Mouse (Mus musculus): Measurements from ENCODE around the gene Olfr593. TPM values are rescaled to one million over a fixed set of nuclear protein-coding genes. Genes with fewer than 3 reads are reported as not detected.
"Not testable (repeated sequence)": the region's sequence is repeated elsewhere in the genome, so short reads cannot be mapped to it uniquely, and the experiment has no call there.

Olfr593 gene
- total RNA-seq (2021) = not detected
- long read RNA-seq, experiment 1 = 0 reads
- long read RNA-seq, experiment 2 = 0 reads

DNA sequence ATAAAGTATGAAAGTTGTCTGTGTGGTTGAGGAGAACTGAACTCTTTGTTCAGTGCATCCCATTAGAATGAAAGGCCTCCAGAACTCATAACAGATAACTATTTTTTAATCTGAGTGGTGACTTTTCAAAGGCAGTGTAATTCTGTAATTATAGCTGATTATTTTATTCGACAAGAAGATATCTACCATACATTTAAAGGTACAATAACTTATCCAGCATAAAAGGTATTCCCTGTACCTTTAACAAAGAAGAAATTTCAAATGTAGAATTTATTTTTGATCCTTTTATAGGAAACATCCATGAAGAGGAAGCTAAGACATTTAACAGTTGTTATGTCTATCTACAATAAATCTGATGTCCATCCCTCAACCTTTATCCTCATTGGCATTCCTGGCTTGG lies at the start of gene Olfr593:
Gene Olfr593 (plus strand): TSS at position 301 of the 400 bp plus-strand sequence.
- no peak for DNase-seq

DNA sequence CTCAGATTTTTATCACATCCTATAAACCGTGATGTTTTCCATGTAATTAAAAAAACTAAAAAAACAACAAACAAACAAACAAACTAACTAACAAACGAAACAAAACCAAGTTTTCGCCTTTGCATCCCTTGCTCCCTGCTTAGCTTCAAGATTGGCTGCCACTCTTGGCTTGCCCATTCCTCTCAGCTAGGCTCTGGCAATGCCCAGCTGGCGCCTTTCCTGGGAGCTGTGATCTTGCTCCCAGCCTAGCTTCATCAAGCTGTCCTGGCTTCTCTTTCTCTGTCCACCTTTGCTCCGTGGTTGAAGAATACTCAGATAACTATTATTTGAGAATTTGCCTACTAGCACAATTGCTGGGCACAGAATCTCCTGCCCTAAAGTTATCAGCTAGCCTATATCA lies 42.0 kb upstream of the Olfr593 start:
- no peak for DNase-seq

DNA sequence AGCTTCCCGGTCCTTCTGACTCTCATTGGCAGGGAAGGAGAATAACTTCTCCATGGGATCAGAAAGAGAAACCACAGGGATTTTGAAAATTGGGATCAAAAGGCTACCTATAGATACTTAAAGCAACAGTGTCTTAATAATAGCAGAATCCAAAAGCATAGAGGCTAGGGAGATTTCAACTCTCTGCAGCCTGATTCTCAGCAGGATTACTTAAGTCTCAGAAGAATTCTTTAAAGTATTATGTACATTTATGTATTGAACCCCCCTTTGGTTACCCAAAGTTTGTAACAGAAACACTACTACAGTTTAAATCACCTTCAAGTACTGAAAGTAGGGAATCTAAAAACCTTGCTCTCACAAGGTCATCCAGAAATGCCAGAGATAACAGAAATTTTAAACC lies 33.4 kb upstream of the Olfr593 start, which contains the start of gene Olfr591:
Gene Olfr591 (minus strand): TSS at position 101 of the 400 bp plus-strand sequence.
- DNase-seq = no peak

DNA sequence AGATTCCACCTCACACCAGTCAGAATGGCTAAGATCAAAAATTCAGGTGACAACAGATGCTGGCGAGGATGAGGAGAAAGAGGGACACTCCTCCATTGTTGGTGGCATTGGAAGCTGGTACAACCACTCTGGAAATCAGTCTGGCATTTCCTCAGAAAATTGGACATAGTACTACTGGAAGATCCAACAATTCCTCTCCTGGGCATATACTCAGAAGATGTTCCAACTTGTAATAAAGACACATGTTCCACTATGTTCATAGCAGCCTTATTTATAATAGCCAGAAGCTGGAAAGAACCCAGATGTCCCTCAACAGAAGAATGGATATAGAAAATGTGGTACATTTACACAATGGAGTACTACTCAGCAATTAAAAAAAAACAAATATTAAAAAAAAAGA lies 27.2 kb upstream of the Olfr593 start, which contains the start of gene Olfr592:
Gene Olfr592 (plus strand): TSS at position 301 of the 400 bp plus-strand sequence.
- DNase-seq = not testable (repeated sequence)

DNA sequence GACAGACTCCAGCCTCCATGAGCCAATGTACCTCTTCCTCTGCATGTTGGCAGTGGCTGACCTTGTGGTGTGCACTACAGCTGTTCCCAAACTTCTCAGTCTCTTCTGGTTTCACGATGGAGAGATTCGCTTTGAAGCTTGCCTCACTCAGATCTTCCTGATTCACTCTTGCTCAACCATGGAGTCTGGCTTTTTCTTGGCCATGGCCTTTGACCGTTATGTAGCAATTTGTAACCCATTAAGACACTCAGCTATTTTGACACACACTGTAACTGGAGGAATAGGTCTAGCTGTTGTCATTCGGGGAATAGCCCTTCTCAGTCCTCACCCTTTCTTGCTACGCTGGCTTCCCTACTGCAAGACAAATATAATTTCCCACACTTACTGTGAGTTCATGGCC lies 388 bp downstream of the Olfr593 start:
- DNase-seq = not testable (repeated sequence)

DNA sequence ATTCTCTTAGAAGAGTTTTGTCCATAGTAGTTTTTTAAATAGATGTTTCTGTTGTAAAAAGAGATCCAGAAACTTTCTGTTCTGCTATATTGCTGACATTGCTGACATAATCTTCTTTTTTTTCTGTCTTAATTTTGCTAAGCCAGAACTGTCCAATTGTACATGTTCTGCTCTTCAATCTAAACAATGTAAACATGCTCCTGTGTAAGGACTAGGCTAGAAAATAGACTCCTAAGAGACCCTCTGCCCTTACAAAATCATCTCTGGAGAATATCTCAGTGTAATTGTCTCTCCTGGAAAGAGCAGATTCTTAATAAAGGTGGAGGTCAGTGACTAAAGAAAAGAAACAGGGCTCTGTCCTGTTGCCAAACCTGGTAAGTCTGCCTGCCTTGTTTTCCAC lies 5.0 kb downstream of the Olfr593 start, which contains the start of gene Olfr594:
Gene Olfr594 (plus strand): TSS at position 301 of the 400 bp plus-strand sequence.
- no peak for DNase-seq

DNA sequence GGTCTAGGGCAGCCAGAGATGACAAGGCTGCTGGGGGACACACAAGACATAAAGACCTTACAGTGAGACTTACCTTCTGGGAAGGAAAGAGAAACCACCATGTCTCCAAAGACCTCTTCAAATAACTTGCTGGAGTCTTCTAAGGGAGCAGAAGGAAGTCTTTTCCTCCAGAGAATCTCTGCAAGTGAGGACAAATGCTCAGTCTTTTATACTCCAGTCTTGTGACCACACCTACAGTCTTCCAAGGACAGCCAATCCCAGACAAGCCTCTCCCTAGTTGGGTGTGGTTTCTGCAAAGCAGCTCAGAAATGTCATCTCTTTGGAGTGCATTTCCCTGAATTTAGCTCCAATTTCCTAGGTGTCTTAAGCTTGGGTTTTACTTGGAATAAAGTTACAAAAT lies 40.7 kb downstream of the Olfr593 start, which contains the start of gene Usp17ld:
Gene Usp17ld (minus strand): TSS at position 101 of the 400 bp plus-strand sequence.
- DNase-seq = not testable (repeated sequence)

Small RNA genes lying within 50 kb of the gene (microRNA-seq; reads per million reads assigned to microRNA genes)
- 0 reads per million in 2 experiments for gene Gm25171

Other genes starting within 250 kb of the Olfr593 start
- not detected for gene Olfr576, start 249.2 kb upstream of the Olfr593 start, total RNA-seq (2021)
- gene Olfr577, start 235.9 kb upstream of the Olfr593 start, total RNA-seq (2021) = not detected
- not detected for gene Olfr578, start 222.5 kb upstream of the Olfr593 start, total RNA-seq (2021)
- gene Olfr582, start 173.8 kb upstream of the Olfr593 start, total RNA-seq (2021) = not detected
- not detected for gene Olfr583, start 160.6 kb upstream of the Olfr593 start, total RNA-seq (2021)
- gene Olfr584, start 130.0 kb upstream of the Olfr593 start, total RNA-seq (2021) = not detected
- not detected for gene Olfr585, start 114.1 kb upstream of the Olfr593 start, total RNA-seq (2021)
- not detected for gene Olfr586, start 86.2 kb upstream of the Olfr593 start, total RNA-seq (2021)
- not detected for gene Olfr588-ps1, start 71.0 kb upstream of the Olfr593 start, total RNA-seq (2021)
- gene Olfr589, start 55.5 kb upstream of the Olfr593 start, total RNA-seq (2021) = not detected
- not detected for gene Olfr591, start 33.5 kb upstream of the Olfr593 start, total RNA-seq (2021)
- gene Olfr592, start 27.1 kb upstream of the Olfr593 start, total RNA-seq (2021) = not detected
- gene Olfr594, start 5.1 kb downstream of the Olfr593 start, total RNA-seq (2021) = not detected
- not detected for gene Usp17ld, start 40.6 kb downstream of the Olfr593 start, total RNA-seq (2021)
- not detected for gene Olfr596, start 93.8 kb downstream of the Olfr593 start, total RNA-seq (2021)
- gene Olfr597, start 104.5 kb downstream of the Olfr593 start, total RNA-seq (2021) = not detected
- not detected for gene Olfr598, start 111.7 kb downstream of the Olfr593 start, total RNA-seq (2021)
- not detected for gene Olfr599, start 124.1 kb downstream of the Olfr593 start, total RNA-seq (2021)
- gene Olfr600, start 137.8 kb downstream of the Olfr593 start, total RNA-seq (2021) = not detected
- gene Olfr601, start 150.8 kb downstream of the Olfr593 start, total RNA-seq (2021) = not detected
- not detected for gene Olfr603, start 174.3 kb downstream of the Olfr593 start, total RNA-seq (2021)
- gene Usp17lc, start 203.2 kb downstream of the Olfr593 start, total RNA-seq (2021) = not detected
- not detected for gene Olfr605, start 233.6 kb downstream of the Olfr593 start, total RNA-seq (2021)
- gene Olfr606, start 237.2 kb downstream of the Olfr593 start, total RNA-seq (2021) = not detected

All from gastrocnemius, postnatal 10 days (tissue).